Mouse (Mus musculus): Measurements from ENCODE around the gene Robo1.

Gene Robo1

GRCm38 (mm10) chr16:73015976-73016375 is 707.9 kb downstream of the Robo1 start:
- DNase-seq: no peak

GRCm38 (mm10) chr16:73016801-73017200 is 708.7 kb downstream of the Robo1 start:
- DNase-seq: peak; percentile 26

- no peak for DNase-seq
These were observed 716.2 kb downstream of the Robo1 start for GRCm38 (mm10) chr16:73024326-73024725.

DNA sequence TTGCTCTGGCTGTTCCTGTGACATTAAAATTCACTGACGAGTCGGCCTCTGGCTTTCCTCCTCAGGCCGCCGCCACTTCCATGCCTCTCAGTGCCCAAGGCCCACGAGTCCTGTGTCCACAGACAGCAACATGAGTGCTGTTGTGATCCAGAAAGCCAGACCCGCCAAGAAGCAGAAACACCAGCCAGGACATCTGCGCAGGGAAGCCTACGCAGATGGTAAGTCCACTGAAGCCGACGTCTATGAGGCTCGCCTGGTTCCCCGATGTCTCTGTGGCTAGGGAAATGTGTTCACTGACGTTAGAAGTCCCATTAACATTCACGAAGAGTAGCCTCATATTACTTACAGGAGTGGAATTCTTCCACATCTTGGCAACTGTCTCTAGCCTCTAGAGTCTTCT is 719.6 kb downstream of the Robo1 start:
- DNase-seq: no peak

DNA sequence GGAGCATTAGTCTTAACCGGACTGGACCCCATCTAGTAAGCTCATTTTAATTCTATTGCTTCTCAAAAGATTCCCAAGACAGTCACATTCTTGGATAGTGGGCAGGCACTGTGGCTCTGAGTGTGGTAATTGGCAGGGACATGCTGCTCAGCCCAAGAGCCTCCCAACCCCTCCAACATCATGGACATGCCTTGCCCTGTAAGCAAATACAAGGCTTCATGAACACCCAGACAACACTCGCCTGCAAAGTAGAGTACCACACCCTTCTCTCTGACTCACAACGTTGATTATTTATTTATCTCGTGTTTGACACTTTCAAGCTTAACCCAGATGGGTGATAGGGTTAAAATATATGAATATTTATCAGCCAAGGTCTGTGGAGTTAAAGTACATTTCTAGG is 722.9 kb downstream of the Robo1 start:
- DNase-seq: no peak

DNA sequence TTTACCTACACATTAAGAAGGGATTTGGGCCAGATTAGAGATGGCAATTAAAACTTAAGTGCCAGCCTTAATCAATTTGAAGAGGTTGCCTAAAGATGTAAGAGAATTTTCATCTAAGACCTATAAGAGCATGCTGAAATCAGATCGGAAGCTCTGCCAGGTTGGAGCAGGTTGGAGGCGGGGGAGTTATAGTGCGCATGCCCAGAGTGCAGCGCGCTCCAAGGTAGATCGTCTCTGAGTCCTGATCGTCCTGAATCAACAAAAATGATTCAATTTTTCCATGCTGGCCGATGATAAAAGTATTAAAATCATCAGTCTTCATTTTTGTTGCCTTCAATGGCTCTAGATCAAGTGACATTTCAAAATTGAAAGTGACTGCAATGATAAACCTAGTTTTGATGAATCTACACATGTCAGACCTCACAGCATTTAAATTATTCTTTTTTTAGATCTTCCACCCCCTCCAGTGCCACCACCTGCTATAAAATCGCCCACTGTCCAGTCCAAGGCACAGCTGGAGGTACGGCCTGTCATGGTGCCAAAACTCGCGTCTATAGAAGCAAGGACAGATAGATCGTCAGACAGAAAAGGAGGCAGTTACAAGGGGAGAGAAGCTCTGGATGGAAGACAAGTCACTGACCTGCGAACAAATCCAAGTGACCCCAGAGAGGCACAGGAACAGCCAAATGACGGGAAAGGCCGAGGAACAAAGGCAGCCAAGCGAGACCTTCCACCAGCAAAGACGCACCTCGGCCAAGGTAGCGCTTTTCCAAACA is 727.3 kb downstream of the Robo1 start:
- DNase-seq: no peak

GRCm38 (mm10) chr16:73038552-73038951 is 730.4 kb downstream of the Robo1 start:
- no peak for DNase-seq

GRCm38 (mm10) chr16:73062461-73062860 is 754.4 kb downstream of the Robo1 start:
- DNase-seq: no peak

DNA sequence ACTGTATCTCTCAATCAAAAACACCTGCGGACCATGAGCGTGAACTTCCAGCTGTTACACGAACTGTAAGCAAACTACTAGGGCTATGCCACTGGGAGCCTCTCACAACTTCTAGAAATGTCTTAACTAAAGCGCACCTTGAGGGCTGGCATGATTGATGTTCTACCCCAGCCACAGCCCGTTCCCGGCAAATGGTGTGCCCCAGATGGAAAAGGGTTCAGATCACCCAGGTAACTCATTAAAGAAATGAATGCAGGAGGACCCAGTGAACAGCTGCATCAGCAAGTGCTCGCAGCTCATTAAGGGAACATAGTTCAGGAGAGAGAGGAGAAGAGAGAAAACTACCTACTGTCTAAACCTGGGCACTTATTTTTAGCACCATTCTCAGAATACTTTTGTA is 759.7 kb downstream of the Robo1 start:
- no peak for DNase-seq

DNA sequence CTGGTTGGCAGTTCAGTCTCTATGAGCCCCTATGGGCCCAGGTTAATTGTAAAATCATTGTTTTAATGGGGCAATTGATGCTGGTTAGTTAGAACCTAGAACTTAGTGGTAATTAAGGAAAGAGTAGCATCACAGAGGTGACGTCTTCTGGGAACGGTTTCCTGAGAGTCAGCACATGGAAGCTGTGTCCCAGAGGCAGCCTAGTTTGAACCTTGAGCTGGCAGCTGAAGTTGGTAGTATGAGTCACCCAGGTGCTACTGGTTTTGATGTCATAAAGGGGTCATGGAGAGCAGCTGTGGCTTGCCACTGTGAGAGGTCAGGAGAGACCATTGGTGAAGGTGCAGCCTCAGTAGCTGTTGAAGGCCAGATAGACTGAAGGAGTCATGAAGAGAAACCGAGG is 763.9 kb downstream of the Robo1 start:
- no peak for DNase-seq

DNA sequence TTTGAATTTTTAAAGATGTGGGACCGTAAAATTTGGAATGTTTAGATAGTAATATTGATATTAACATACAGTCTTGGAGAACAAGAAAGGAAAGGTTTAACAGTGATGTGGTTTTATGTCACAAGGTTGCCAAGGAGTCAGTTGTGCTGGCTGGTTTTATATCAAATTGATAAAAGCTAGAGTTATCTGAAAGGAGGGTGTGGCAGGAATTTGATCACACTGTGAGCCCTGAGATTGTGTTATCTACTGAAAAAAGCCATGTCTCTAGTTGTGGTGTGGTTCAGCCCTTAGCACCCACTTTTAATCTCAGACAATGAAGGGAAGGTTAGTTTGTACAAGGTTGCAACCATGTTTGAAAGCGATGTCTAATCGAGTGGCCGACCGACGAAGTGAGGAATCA is 764.8 kb downstream of the Robo1 start:
- no peak for DNase-seq

GRCm38 (mm10) chr16:73082420-73082819 is 774.3 kb downstream of the Robo1 start:
- DNase-seq: no peak

- DNase-seq: no peak
These were observed 775.0 kb downstream of the Robo1 start for GRCm38 (mm10) chr16:73083077-73083476.

Data from lung, postnatal 36 days (tissue).